Mouse (Mus musculus): Measurements from ENCODE around the gene Dxo.

- TF ChIP-seq EP300 (optimal IDR thresholded peaks at IDR 0.05) (no peak), CTCF (IDR thresholded peaks at IDR 0.05; ENCODE audit: low read depth) (no peak)
Measured at GRCm38 (mm10) chr17:34807176-34807575, 29.6 kb upstream of the Dxo start.

Measured in stomach, postnatal 0 days (tissue).